Mouse (Mus musculus) liver, adult 2 months (tissue): ENCODE measurements around the gene Hcfc2.

ENCODE experiments used
- CTCF ChIP-seq: fragments of 200-500 bp; IDR thresholded peaks from 2 replicates; pipeline ENCODE4 v1.5.1; 2011; ENCODE audit warnings: low read depth, low read length, control low read depth
- POLR2A ChIP-seq: fragments of 200-500 bp; IDR thresholded peaks from 2 replicates; pipeline ENCODE4 v1.6.1; 2011; ENCODE audit warnings: low read length, control low read depth; ENCODE audit not compliant: insufficient read depth; ENCODE audit errors: extremely low read depth

DNA sequence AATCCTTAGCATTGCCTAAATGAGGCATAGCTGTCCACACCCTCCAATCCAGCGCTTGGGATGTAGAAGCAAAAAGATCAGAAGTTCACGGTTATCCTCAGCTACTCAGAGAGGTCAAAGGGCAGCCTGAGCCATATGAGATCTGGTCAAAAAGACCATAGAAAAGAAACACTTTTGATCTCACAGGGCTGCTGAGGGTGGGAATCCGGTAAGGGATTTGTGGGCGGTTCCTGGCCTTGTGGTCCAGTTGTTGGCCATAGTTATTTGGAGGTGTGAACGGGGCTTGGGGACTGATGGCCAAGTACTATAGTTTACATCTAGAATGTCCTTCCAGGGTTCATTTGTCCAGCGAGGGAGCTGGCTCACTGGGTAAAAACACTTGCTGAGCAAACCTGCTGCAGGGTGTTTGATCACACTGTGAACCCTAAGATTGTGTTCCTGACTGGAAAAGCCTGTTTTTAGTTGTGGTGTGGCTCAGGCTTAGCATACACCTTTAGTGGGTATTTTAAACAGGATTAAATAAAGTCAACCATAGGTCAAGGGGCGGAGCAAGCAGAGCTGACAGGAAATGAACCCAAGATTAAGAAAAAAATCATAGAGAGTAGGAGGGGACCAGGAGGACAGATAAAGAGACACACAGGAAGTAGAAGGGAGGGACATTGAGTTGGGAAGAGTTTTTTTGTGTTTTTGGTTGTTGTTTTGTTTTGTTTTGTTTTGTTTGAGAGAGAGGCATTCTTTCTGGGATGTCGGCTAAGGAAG, 83.0 kb downstream of the Hcfc2 start:
- TF ChIP-seq POLR2A (no peak), CTCF (no peak)
